Mouse (Mus musculus) neutrophil, adult 5-6 weeks (primary cell): ENCODE data around the gene Rprd2. TPM values are rescaled to one million over a fixed set of nuclear protein-coding genes. Genes with fewer than 3 reads are reported as not detected.
"Not testable (repeated sequence)": the region's sequence is repeated elsewhere in the genome, so short reads cannot be mapped to it uniquely, and the experiment has no call there.

Experiments
- ATAC-seq: fragments of 151-379, 151-347 bp; 2 replicates; pipeline ENCODE4 v1.8.0; 2017; ENCODE audit warnings: mild to moderate bottlenecking, moderate TSS enrichment; ENCODE audit not compliant: insufficient number of reproducible peaks, poor library complexity, low FRiP score, severe bottlenecking; ENCODE audit errors: extremely low read depth
- total RNA-seq: library from RNA; stranded (forward); fragments of 200-1000 nt; gene quantifications from 2 replicates; pipeline ENCODE4 v1.2.3, GENCODE M21; 2017

The Rprd2 gene
- total RNA-seq = 52.3 and 54.8 TPM in 2 replicates

DNA sequence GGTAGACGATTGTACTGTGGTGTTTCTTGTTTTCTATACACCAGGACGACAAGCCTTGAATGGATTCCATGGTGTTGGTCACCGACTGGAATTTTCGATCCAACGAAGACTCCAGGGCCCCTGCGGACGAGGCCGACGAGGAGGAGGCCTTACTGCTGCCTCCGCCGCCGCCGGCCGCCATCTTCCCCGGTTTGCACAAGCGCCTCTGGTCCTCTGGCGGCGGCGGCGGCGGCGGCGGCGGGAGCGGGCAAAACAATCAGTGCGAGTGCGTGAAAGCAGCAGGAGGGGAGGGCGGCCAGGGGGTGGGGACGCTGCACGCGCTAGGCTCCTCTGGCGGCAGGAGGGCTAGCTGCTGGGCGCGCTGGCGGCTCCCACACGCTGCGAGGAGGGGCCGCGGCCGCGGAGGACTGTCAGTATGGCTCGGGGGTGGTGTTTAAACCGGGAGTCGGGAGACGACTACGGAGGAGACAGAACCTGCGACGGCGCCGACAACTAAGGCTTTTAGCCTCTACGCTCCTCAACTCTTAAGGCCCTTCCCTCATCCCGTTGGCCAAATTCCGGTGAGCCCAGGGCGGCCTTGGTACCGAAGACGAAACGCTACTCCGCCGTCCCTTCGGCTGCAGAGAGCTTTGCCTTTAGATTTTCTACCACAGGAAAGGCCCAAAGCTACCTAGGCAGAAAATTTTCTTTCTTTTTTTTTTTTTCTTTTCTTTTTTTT lies at the start of gene Rprd2:
TSS of gene Rprd2 (minus strand) at position 293 of the 718 bp plus-strand sequence.
- ATAC-seq = peak; percentile 17; the same call in 1 of the 2 replicates

DNA sequence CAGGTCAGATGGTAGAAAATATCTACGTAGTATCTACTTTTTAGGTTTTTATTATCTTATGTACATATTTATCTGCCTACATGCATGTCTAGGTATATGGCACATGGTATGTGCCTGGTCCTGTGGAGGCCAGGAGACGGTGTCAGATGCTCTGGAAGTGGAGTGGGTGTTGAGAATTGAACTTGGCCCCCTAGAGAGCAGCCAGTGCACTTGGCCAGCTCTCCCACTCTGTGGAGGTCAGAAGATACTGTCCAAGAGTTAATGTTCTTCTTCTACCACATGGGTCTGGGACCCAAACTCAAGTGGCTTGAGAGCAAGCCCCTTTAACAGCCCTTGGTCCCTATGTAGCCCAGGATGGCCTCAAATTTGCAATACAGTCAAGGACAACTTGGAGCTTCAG lies 48.7 kb upstream of the Rprd2 start:
- no peak for ATAC-seq

DNA sequence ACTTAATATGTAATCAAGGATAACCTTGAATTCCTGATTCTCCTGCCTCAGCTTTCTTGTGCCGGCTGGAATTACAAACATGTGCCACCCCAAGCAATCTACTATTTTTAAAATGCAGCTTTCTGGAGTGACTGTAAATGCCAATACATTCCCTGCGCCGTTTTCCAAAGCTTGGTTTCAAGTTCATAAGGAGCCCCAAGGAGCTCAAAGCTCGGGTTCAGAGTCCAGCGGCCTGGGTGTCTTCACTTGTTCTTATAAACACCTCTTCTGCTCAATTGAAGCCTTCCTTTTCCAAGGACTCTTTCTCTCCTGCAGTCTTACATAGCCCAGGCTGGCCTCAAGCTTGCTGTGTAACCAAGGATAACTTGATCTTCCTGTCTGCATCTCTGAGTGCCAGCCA lies 47.4 kb upstream of the Rprd2 start:
- ATAC-seq = no peak

DNA sequence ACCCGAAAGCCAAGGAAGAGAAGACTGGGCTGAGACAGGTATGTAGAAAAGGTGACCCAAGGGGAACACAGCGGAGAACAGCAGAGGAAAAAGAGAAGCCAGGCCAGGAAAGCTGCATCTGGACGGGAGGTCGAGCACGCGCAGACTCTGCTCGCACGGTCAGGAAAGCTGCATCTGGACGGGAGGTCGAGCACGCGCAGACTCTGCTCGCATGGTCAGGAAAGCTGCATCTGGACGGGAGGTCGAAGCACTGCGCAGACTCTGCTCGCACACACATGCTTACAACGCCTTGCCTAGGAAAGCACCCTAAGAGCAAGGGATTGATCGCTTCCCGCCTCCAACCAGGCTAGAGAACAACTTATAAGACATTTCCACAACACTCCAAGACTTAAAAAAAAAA lies 46.9 kb upstream of the Rprd2 start:
- ATAC-seq = no peak

DNA sequence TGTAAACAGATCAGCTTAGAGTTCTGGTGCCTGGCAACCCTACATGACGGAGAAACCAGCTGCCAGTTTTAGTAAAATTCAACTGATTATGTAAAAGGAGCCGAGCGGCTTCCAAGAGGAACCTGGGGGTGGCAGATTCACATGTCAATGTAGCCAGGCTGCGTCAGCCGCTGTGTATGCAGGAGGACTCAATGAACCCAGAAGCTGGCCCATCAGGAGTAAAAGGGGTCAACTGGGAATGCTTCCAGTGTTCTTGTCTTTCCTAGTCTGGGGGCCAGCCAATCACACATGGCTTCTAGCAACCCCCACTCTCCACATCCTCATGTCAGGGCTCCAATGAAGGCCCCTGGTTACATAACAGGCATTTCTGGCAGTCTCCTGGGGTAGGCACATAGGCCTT lies 46.4 kb upstream of the Rprd2 start:
- ATAC-seq = no peak

DNA sequence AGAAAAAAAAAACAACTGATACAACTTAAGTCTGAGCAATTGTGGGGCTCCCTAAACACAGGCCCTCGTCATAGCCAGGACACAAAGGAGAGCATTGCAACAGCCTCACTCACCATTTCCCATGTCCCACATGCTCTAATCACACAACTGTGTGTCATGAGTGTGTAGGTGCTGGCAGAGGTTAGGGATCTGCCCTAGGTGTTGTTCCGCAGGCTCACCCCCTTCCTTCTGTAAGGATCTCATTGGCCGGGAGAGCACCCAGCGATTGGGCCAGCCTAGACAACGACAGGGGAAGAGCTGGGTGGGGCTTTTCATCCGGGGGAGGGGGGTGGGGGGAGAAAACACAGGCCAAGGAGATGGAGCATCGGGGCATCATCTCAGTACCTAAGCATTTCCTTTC lies 44.9 kb upstream of the Rprd2 start:
- ATAC-seq = no peak

DNA sequence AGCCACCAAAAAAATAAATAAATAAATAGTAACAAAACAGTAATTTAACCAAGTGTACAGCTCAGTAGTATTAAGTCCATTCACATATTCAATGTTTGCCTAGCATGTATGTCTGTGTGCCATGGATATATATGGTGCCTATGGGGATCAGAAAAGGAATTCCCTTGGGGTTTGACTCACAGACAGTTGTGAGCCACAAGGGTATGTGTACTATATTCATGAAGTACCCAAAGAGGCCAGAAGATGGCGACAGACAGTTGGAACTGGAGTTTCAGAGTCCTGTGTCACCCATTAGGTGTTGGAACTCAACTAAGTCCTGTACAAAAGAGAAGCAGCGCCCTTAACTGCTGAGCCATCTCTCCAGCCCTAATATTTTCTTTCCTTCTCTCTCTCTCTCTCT lies 43.1 kb upstream of the Rprd2 start:
- peak; percentile 92 for ATAC-seq

DNA sequence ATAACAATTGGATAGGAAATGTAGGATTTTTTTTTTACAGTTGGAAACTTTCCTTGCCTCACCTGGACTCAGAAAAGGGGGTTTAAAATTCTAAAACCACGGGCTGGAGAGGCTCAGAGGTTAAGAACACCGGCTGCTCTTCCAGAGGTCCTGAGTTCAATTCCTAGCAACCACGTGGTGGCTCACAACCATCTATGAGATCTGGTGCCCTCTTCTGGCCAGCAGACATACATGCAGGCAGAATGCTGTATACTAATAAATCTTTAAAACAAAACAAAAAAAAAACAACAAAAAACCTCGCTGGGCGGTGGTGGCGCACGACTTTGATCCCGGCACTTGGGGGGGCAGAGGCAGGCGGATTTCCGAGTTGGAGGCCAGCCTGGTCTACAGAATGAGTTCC lies 42.6 kb upstream of the Rprd2 start:
- no peak for ATAC-seq

DNA sequence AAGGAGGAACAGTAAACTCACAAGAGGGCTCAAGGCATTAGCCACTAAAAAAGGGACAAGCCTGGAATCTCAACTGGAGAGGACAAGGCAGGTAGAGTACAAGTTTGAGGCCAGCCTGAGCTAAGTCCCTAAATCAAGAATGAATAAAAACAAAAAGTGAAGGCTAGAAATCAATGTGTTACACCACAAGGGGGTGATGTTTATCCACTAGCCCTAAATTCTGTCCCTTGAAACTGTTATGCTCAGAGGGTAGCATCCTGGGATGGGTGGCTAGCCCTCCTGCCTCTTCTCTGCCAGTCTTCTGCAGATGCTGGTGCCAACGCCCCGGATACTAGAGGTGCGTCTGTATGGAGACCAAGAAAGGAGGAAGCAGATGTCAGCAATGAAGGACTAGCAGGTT lies 41.7 kb upstream of the Rprd2 start:
- no peak for ATAC-seq

DNA sequence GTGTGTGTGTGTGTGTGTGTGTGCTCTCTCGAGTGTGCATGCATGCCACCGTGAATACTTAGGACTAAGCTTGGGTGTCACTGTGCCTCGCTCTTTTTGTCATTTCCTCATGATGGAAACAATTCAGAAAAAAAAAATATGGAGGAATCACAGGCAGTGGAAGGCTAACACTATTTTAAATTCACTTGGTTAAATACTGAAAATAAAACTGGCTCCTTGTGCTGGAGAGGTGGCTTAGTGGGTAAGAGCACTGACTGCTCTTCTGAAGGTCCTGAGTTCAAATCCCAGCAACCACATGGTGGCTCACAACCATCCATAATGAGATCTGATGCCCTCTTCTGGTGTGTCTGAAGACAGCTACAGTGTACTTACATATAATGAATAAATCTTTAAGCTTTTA lies 39.6 kb upstream of the Rprd2 start:
- ATAC-seq = not testable (repeated sequence)

DNA sequence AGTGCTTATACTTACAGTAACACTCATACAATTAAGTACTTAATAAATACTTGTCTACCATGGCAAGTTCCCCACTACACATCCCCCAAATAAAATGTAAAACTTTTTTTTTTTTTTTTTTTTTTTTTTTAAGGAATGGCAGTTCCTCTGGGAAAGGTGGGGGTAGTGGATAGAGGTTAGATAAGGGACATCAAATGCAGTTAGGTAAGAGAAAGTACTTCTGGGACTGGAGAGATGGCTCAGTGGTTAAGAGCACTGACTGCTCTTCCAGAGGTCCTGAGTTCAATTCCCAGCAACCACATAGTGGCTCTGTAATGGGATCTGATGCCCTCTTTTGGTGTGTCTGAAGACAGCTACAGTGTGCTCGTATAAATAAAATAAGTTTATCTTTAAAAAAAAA lies 38.4 kb upstream of the Rprd2 start:
- ATAC-seq = not testable (repeated sequence)

DNA sequence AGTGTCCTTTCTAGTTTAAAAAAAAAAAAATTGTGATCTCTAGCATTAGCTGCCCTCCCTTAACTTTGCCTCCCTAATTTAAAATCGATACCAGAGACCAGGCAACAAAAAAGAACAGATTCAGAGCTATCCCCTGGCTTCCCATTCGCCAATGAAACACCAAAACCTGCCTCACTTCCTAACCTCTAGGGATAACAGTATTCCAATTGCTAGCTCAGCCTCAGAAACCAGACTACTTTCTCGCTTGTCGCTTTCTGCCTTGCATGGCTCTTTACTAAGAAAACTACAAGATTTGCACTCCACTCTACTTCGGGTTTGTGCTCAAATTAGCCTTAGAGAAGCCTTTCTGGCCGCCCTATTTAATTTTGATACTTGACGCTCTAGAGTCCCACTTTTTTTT lies 37.5 kb upstream of the Rprd2 start:
- no peak for ATAC-seq

DNA sequence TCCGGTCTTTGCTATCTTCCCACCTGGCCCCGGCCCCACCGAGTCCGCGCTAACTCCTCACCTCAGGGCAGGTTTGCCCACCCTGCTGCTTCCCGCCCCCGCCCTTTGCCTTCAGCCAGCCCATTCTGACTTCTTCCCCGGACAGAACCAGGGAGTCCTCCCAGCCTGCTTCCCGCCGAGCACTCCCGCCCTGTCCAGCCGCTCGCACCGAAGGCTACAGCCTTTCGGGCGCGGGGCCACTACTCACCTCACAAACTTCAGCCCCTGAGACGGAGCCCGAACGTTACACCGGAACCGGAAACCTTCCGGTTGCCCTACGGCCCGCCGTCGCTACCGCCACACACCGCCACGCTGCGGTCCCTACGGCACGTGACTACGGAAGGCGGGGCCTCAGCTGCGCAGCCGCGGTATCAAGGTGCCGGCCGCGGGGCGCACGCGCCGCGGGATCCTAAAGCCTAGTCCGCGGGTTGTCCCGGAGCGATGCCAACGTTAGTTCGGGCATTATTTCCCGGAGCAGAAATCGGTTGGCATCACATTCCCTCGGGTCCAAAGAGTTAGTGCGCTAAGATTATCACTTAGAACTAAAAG lies 36.9 kb upstream of the Rprd2 start, which contains the start of gene Prpf3:
TSS of gene Prpf3 (minus strand) at position 384 of the 588 bp plus-strand sequence.
- ATAC-seq = peak; percentile 94

DNA sequence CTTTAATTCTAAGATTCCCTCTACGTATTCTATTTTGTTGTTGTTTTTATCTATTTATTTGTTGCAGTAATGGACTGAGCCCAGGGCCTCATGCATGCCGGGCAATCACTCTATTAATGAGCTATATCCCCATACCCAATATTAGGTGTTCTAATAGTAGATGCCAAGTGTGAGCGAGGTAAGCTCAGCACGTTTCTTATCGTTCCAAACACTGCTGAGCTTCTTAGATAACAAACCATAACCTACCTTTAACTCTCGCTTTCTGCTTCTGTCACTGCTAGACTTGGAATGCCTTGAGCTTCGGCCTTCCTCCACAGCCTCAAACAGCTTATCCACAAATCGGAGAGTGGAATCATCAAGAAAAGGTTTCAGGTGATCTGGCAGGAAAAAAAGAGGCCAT lies 32.7 kb upstream of the Rprd2 start:
- no peak for ATAC-seq

DNA sequence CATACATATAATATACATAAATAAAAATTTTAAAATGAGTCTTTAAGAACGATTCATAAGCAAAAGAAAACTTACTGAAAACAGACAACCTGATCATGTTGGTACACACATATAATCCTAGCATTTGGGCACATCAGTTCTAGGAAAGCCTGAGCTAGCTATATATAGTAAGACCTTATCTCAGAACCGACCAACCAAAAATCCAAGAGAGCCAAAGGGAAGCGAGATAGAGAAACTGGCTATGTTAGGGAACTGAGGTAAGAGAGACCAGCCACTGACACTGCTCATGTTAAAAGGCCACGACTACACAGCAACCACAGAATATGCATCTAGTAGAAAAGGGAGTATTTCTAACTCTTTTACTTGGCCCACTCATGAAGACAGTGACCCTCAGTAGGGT lies 31.9 kb upstream of the Rprd2 start:
- ATAC-seq = no peak

DNA sequence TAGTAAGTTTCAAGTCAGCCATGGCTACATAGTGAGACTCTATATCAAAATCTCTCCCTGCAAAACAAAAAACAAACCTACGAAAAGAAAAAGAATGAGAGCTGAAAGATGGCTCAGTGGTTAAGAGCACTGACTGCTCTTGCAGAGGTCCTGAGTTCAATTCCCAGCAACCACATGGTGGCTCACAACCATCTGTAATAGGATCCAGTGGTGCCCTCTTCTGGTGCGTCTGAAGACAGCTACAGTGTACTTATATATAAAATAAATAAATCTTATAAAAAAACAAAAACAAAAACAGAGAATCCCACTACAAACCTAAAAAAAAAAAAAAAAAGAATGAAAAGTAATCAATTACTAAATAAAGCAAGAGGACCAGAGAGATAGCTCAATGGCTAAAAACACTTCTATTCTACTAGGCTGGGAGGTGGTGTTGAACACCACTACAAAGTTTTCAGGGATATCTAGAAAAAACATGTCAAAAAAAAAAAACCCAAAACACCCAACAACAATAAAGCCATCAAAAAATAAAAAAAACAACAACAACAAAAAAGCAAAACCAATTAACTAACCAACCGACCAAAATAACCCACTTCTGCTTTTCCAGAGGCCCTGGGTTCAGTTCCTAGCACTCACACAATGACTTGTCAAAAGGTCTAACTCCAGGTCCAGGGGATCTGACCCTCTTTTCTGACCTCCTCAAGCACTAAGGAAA lies 24.0 kb upstream of the Rprd2 start:
- no peak for ATAC-seq

DNA sequence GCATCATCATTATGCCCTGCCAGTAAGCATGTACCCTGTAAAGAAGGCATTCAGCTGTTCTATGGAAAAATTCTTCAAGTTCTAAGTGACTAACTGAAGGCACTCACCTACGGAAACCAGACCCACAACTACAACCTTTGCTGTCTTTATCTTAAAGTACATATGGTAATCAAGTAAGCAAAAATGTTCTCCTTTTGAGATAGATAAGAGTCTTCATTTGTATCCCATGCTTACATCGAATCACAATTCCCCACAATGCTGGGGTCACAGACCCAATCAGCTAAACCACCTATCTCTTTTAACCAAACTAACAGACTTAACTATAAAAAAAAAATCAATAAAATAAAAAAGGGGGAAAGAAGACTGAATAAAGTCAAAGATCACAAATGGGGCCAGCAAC lies 20.6 kb upstream of the Rprd2 start:
- ATAC-seq = no peak

DNA sequence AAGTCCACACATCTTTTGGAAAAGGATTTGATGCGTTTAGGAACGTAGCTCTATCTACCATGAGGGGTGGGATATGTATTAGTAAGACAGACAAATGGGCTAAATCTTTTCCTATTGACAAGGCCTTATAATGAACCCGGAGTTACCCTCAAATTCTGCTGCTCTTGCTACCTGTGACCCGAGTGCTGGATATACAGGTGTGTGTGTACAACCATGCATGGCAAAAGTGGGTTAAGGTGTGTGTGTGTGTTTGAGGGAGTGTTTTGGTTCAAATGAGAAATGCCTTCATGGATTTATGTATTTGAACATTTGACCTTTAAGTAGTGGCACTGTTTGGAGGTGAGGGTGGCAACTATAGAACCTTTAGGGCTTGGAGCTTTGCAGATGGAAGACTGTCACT lies 10.4 kb upstream of the Rprd2 start:
- ATAC-seq = no peak

DNA sequence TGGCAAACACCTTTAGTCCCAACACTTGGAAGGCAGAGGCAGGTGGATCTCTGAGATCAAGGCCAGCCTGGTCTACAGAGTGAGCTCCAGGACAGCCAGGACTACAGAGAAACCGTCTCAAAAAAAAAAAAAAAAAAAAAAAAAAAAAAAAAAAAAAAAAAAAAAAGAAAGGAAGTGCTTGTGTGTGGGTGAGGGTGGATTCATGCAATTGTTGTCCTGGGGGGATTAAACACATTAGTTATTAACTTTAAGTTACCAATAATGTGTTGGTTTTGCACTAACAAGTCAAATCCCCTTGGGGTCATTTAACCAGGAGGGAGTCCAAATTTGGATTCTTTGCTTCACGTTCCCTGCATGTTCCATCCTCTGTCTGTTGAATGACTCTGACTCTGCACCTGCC lies 7.6 kb upstream of the Rprd2 start:
- ATAC-seq = no peak
